Mouse (Mus musculus): ENCODE results near the gene Gprc5c. TPM values are rescaled to one million over a fixed set of nuclear protein-coding genes. Genes with fewer than 3 reads are reported as not detected.
A peak's percentile ranks its signal among the peaks of the same experiment; 100 is the strongest.

Gene Gprc5c
- polyA plus RNA-seq (2015; fragmentation: Nextera tagmentation; extraction: Ambion mirVana): 5.4 and 7.4 TPM in 2 replicates

DNA sequence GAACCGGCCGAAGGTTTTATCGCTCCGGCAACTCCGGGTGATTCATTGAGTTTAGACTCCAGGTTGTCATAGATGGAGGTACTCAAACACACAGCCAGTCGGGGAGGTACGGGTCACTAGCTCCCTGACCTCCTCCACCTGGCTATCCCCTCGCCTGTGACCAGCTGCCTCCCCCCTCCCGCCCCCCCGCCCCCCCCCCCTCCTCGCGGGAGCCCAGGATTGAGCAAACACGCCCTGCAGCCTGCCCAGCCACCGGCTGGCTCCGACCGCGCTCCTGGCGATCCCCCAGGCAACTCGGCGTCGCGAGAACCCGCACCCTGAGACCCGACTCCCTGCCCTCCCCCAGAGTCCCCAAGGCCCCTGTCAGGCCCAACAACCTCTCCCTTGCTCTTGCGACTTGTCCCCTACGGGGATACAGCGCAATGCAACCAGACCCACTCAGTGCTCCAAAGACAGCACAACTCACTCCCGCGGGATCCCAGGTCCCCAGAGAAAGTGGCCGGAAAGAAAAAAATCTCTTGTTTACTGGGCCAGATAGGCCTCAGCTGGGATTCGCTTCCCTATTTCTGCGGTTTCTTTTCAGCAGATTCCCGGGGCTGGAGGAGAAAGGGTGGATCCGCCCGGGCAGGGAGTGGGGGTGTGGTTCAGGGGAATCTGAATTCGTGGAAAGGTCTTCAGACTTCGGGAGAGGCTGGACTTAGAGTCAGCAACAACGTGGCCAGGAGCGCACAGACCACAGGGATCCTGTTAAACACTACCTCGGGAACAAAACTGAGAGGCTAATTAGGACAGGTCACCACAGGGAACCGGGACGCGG is at the start of gene Gprc5c:
Gene Gprc5c, plus strand, starts transcription at position 701 of the 817 bp plus-strand sequence.
- Histone ChIP-seq H3K27me3 (ENCODE audit: control insufficient read depth, insufficient read depth, low read depth, low read length) (peaks cover 44% of the 10 kb centered on the region), H3K9ac (ENCODE audit: low read depth, low read length) (peak within 1 kb of the TSS; percentile 66), H3K4me2 (ENCODE audit: low read length) (peak within 1 kb of the TSS; percentile 73), H3K9me3 (replicated peaks; ENCODE audit: control insufficient read depth, low read length, poor library complexity, severe bottlenecking) (no peaks in the 10 kb centered on the region), H3K4me3 (ENCODE audit: low read depth, low read length) (peak within 1 kb of the TSS; percentile 60), H3K36me3 (ENCODE audit: control insufficient read depth, insufficient read depth, low read length) (no peaks in the 10 kb centered on the region), H3K4me1 (ENCODE audit: control insufficient read depth, insufficient read depth, low read length) (peaks cover 18% of the 10 kb centered on the region), H3K27ac (ENCODE audit: low read length) (no peak within 1 kb of the TSS)
- ATAC-seq: 0 out of 2 replicates have a peak, but pooled peaks have one; percentile 7
- WGBS: under 1% methylated on average over 36 of the region's 43 CpGs

- Histone ChIP-seq H3K4me1 (ENCODE audit: control insufficient read depth, insufficient read depth, low read length) (peaks cover 7% of the 10 kb centered on the region), H3K27me3 (ENCODE audit: control insufficient read depth, insufficient read depth, low read depth, low read length) (no peaks in the 10 kb centered on the region), H3K9ac (ENCODE audit: low read depth, low read length) (no peak overlapping the region), H3K36me3 (ENCODE audit: control insufficient read depth, insufficient read depth, low read length) (no peaks in the 10 kb centered on the region), H3K27ac (ENCODE audit: low read length) (no peak overlapping the region), H3K4me2 (ENCODE audit: low read length) (no peak overlapping the region), H3K4me3 (ENCODE audit: low read depth, low read length) (no peak overlapping the region), H3K9me3 (replicated peaks; ENCODE audit: control insufficient read depth, low read length, poor library complexity, severe bottlenecking) (no peaks in the 10 kb centered on the region)
- no peak for ATAC-seq
- 95% methylated on average over 1 of the region's 1 CpGs for WGBS
Observed at GRCm38 (mm10) chr11:114801906-114802305, 49.0 kb upstream of the Gprc5c start.

DNA sequence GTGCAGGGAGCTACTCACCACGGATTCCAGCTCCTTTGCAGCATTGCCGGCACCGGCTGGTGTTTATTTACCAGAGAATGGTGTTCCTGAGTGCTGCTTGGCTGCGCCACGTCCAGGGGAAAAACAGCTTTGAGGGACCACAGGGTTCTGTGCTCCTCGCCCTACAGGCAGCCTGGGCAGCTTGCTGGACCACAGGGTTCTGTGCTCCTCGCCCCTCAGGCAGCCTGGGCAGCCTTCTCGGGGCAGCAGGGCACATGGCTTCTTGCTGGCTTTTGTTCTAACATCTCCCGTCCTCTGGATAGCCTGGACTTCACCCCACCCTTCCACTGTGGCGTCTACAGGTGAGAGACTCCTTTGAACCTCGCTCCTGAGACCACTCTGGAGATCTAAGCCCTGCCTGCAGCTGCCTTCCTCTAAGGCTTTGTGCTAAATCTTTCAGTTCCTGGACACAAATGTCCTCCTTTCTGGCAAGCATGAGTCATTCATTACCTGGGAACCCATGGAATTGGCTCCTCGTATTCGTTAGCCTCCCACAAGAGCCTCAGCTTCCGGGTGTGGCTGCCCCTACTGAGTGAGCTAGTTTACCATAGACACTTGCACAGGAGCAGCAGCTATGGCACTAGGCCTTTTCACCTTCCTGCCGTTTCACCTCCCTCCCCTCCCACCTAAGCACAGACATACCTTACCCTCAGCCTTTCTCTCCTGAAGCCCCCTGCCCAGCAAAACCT is 48.2 kb upstream of the Gprc5c start:
- 70% methylated on average over 15 of the region's 15 CpGs for WGBS
- Histone ChIP-seq H3K4me2 (ENCODE audit: low read length) (no peak overlapping the region), H3K27ac (ENCODE audit: low read length) (no peak overlapping the region), H3K27me3 (ENCODE audit: control insufficient read depth, insufficient read depth, low read depth, low read length) (no peaks in the 10 kb centered on the region), H3K9ac (ENCODE audit: low read depth, low read length) (0 out of 2 replicates have a peak overlapping the region, but pooled peaks have one; percentile 3), H3K36me3 (ENCODE audit: control insufficient read depth, insufficient read depth, low read length) (no peaks in the 10 kb centered on the region), H3K9me3 (replicated peaks; ENCODE audit: control insufficient read depth, low read length, poor library complexity, severe bottlenecking) (no peaks in the 10 kb centered on the region), H3K4me3 (ENCODE audit: low read depth, low read length) (no peak overlapping the region), H3K4me1 (ENCODE audit: control insufficient read depth, insufficient read depth, low read length) (peaks cover 7% of the 10 kb centered on the region)
- no peak for ATAC-seq

- Histone ChIP-seq H3K4me1 (ENCODE audit: control insufficient read depth, insufficient read depth, low read length) (peaks cover 7% of the 10 kb centered on the region), H3K4me3 (ENCODE audit: low read depth, low read length) (no peak overlapping the region), H3K27me3 (ENCODE audit: control insufficient read depth, insufficient read depth, low read depth, low read length) (no peaks in the 10 kb centered on the region), H3K9ac (ENCODE audit: low read depth, low read length) (no peak overlapping the region), H3K36me3 (ENCODE audit: control insufficient read depth, insufficient read depth, low read length) (no peaks in the 10 kb centered on the region), H3K9me3 (replicated peaks; ENCODE audit: control insufficient read depth, low read length, poor library complexity, severe bottlenecking) (no peaks in the 10 kb centered on the region), H3K27ac (ENCODE audit: low read length) (no peak overlapping the region), H3K4me2 (ENCODE audit: low read length) (no peak overlapping the region)
- ATAC-seq: no peak
- WGBS: 23% methylated on average over 8 of the region's 8 CpGs
Observed at GRCm38 (mm10) chr11:114803990-114804389, 47.0 kb upstream of the Gprc5c start.

DNA sequence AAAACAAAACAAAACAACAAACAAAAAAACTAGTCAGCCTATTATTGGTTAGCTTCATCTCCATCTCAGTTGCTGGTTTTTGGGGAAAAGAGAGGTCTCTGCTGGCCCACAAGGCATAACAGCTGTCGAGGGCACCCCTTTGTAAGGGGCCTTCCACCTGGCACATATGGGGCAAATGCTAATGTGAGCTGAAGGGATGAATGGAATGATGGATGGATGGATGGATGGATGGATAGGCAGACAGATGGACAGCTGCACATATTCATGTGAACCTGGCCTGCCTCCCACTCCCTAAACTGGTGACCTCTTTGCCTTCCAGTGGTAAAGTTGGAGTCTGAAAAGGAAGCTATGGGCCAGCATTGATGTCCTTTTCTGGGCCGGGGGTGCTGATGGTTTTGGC is 43.9 kb upstream of the Gprc5c start:
- ATAC-seq: no peak
- no peaks in the 10 kb centered on the region for H3K27me3 ChIP-seq (ENCODE audit: control insufficient read depth, insufficient read depth, low read depth, low read length)
- no peak overlapping the region for H3K27ac ChIP-seq (ENCODE audit: low read length)
- H3K9me3 ChIP-seq (replicated peaks; ENCODE audit: control insufficient read depth, low read length, poor library complexity, severe bottlenecking): no peaks in the 10 kb centered on the region
- 59% methylated on average over 2 of the region's 2 CpGs for WGBS
- no peaks in the 10 kb centered on the region for H3K36me3 ChIP-seq (ENCODE audit: control insufficient read depth, insufficient read depth, low read length)
- H3K9ac ChIP-seq (ENCODE audit: low read depth, low read length): no peak overlapping the region
- H3K4me1 ChIP-seq (ENCODE audit: control insufficient read depth, insufficient read depth, low read length): peaks cover 7% of the 10 kb centered on the region
- H3K4me3 ChIP-seq (ENCODE audit: low read depth, low read length): no peak overlapping the region
- no peak overlapping the region for H3K4me2 ChIP-seq (ENCODE audit: low read length)

GRCm38 (mm10) chr11:114807686-114808427 is 43.1 kb upstream of the Gprc5c start:
- 20% methylated on average over 14 of the region's 14 CpGs for WGBS
- Histone ChIP-seq H3K36me3 (ENCODE audit: control insufficient read depth, insufficient read depth, low read length) (no peaks in the 10 kb centered on the region), H3K27ac (ENCODE audit: low read length) (no peak overlapping the region), H3K4me1 (ENCODE audit: control insufficient read depth, insufficient read depth, low read length) (peaks cover 3% of the 10 kb centered on the region), H3K4me2 (ENCODE audit: low read length) (no peak overlapping the region), H3K4me3 (ENCODE audit: low read depth, low read length) (no peak overlapping the region), H3K9ac (ENCODE audit: low read depth, low read length) (no peak overlapping the region), H3K9me3 (replicated peaks; ENCODE audit: control insufficient read depth, low read length, poor library complexity, severe bottlenecking) (no peaks in the 10 kb centered on the region), H3K27me3 (ENCODE audit: control insufficient read depth, insufficient read depth, low read depth, low read length) (no peaks in the 10 kb centered on the region)
- no peak for ATAC-seq

DNA sequence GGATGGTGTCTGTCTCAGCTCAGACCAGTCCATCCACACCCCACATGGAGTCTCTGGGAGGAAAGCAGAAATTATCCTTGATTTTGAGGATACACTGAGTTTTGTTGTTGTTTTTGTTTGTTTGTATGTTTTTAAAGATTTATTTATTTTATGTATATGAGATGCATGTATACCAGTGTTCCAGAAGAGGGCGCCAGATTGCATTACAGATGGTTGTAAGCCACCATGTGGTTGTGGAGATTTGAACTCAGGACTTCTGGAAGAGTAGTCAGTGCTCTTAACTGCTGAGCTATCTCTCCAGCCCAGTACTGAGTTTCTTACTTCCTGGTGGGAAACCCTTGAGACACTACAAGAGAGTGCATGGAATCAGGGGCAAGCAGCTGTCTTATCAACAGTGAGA is 41.6 kb upstream of the Gprc5c start:
- H3K27ac ChIP-seq (ENCODE audit: low read length): no peak overlapping the region
- no peaks in the 10 kb centered on the region for H3K36me3 ChIP-seq (ENCODE audit: control insufficient read depth, insufficient read depth, low read length)
- 90% methylated on average over 1 of the region's 1 CpGs for WGBS
- H3K4me2 ChIP-seq (ENCODE audit: low read length): no peak overlapping the region
- no peaks in the 10 kb centered on the region for H3K9me3 ChIP-seq (replicated peaks; ENCODE audit: control insufficient read depth, low read length, poor library complexity, severe bottlenecking)
- no peaks in the 10 kb centered on the region for H3K27me3 ChIP-seq (ENCODE audit: control insufficient read depth, insufficient read depth, low read depth, low read length)
- H3K4me1 ChIP-seq (ENCODE audit: control insufficient read depth, insufficient read depth, low read length): no peaks in the 10 kb centered on the region
- H3K4me3 ChIP-seq (ENCODE audit: low read depth, low read length): no peak overlapping the region
- no peak overlapping the region for H3K9ac ChIP-seq (ENCODE audit: low read depth, low read length)
- no peak for ATAC-seq

DNA sequence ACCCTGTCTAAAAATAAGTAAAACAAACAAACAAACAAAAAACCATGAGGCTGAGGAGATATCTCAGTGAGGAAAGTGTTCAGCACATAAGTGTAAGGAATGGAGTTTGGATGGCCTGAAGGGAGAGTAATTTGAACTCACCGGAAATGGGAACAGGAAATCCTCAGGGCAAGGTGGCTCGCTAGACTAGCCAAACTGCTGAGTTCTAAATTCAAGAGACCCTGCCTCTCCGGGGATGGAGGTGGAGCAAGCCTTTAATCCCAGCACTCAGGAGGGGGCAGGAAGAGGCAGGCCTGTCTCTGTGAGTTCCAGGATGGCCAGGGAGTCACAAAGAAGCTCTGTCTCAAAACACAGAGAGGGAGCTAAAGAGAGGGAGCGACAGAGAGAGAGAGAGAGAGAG is 40.6 kb upstream of the Gprc5c start:
- no peaks in the 10 kb centered on the region for H3K27me3 ChIP-seq (ENCODE audit: control insufficient read depth, insufficient read depth, low read depth, low read length)
- H3K9ac ChIP-seq (ENCODE audit: low read depth, low read length): no peak overlapping the region
- ATAC-seq: no peak
- no peak overlapping the region for H3K4me2 ChIP-seq (ENCODE audit: low read length)
- WGBS: 26% methylated on average over 4 of the region's 4 CpGs
- H3K27ac ChIP-seq (ENCODE audit: low read length): no peak overlapping the region
- H3K4me3 ChIP-seq (ENCODE audit: low read depth, low read length): no peak overlapping the region
- H3K36me3 ChIP-seq (ENCODE audit: control insufficient read depth, insufficient read depth, low read length): no peaks in the 10 kb centered on the region
- H3K9me3 ChIP-seq (replicated peaks; ENCODE audit: control insufficient read depth, low read length, poor library complexity, severe bottlenecking): no peaks in the 10 kb centered on the region
- H3K4me1 ChIP-seq (ENCODE audit: control insufficient read depth, insufficient read depth, low read length): no peaks in the 10 kb centered on the region
